Mouse (Mus musculus): ENCODE results near the gene Tspyl2.
"Not testable (repeated sequence)": the region's sequence is repeated elsewhere in the genome, so short reads cannot be mapped to it uniquely, and the experiment has no call there.

The Tspyl2 gene

GRCm38 (mm10) chrX:152342358-152342901, at the start of gene Tspyl2:
Gene Tspyl2 (minus strand): TSS chrX:152342425.
- DNase-seq, result peak; percentile 98

- DNase-seq, result peak; percentile 86
Measured at GRCm38 (mm10) chrX:152368397-152369273, 26.4 kb upstream of the Tspyl2 start, which contains the start of gene Gpr173. Gene Gpr173 (minus strand): TSS chrX:152368704.

GRCm38 (mm10) chrX:152368054-152368396, 25.8 kb upstream of the Tspyl2 start:
- DNase-seq, result no peak

GRCm38 (mm10) chrX:152366418-152366817, 24.2 kb upstream of the Tspyl2 start:
- peak; percentile 90 for DNase-seq

- peak; percentile 56 for DNase-seq
Measured at GRCm38 (mm10) chrX:152352553-152353153, 10.4 kb upstream of the Tspyl2 start.

GRCm38 (mm10) chrX:152347041-152347440, 4.8 kb upstream of the Tspyl2 start:
- DNase-seq, result peak; percentile 84

- DNase-seq, result peak; percentile 80
Measured at GRCm38 (mm10) chrX:152346587-152346986, 4.4 kb upstream of the Tspyl2 start.

GRCm38 (mm10) chrX:152342903-152343302, 678 bp upstream of the Tspyl2 start:
- no peak for DNase-seq

GRCm38 (mm10) chrX:152341496-152341895, 729 bp downstream of the Tspyl2 start:
- DNase-seq, result peak; percentile 58

- peak; percentile 95 for DNase-seq
Measured at GRCm38 (mm10) chrX:152336546-152337332, 5.5 kb downstream of the Tspyl2 start.

GRCm38 (mm10) chrX:152336123-152336522, 6.1 kb downstream of the Tspyl2 start:
- DNase-seq, result not testable (repeated sequence)

- DNase-seq, result not testable (repeated sequence)
Measured at GRCm38 (mm10) chrX:152329400-152329799, 12.8 kb downstream of the Tspyl2 start.

- DNase-seq, result no peak
Measured at GRCm38 (mm10) chrX:152327689-152328052, 14.6 kb downstream of the Tspyl2 start.

GRCm38 (mm10) chrX:152326996-152327688, 15.1 kb downstream of the Tspyl2 start, which contains the start of gene Kantr:
Gene Kantr (minus strand): TSS chrX:152327495.
- peak; percentile 90 for DNase-seq

- no peak for DNase-seq
Measured at GRCm38 (mm10) chrX:152323584-152323983, 18.6 kb downstream of the Tspyl2 start.

- DNase-seq, result no peak
Measured at GRCm38 (mm10) chrX:152322776-152323175, 19.4 kb downstream of the Tspyl2 start.

GRCm38 (mm10) chrX:152320535-152320934, 21.7 kb downstream of the Tspyl2 start:
- no peak for DNase-seq

GRCm38 (mm10) chrX:152307942-152308341, 34.3 kb downstream of the Tspyl2 start:
- no peak for DNase-seq

- no peak for DNase-seq
Measured at GRCm38 (mm10) chrX:152307371-152307770, 34.9 kb downstream of the Tspyl2 start.

GRCm38 (mm10) chrX:152306224-152306623, 36.0 kb downstream of the Tspyl2 start:
- no peak for DNase-seq

- not testable (repeated sequence) for DNase-seq
Measured at GRCm38 (mm10) chrX:152287026-152287425, 55.2 kb downstream of the Tspyl2 start.
